Mouse (Mus musculus) cortical plate, adult 2 months (tissue): ENCODE results near the gene Zfp13.

ENCODE experiments used
- CTCF ChIP-seq: fragments of 200-500 bp; IDR thresholded peaks from 2 replicates; pipeline ENCODE4 v1.5.1; 2011; ENCODE audit warnings: mild to moderate bottlenecking, control low read depth, low read length; ENCODE audit not compliant: insufficient read depth; ENCODE audit errors: extremely low read depth
- POLR2A ChIP-seq: fragments of 200-500 bp; IDR thresholded peaks from 2 replicates; pipeline ENCODE4 v1.6.1; 2011; ENCODE audit warnings: mild to moderate bottlenecking, low read length, control low read depth; ENCODE audit not compliant: insufficient read depth; ENCODE audit errors: extremely low read depth

GRCm38 (mm10) chr17:23592926-23593300 lies 6.4 kb downstream of the Zfp13 start:
- TF ChIP-seq CTCF (no peak), POLR2A (no peak)
